20 mouse cellular contexts compared by ENCODE assay signal in genomic region chr11:86936938-86937337, GRCm38 (mm10). TPM values are rescaled to one million over a fixed set of nuclear protein-coding genes. Genes with fewer than 3 reads are reported as not detected.
A peak's percentile ranks its signal among the peaks of the same experiment; 100 is the strongest.
DNase-seq lines count a peak whose midpoint lies in the region; ATAC-seq and TF ChIP-seq lines count a peak whose summit lies in the region.
"Had no signal": no experiment of that assay in that cellular context is flagged by ENCODE, and none has a peak within 500 bp of the region (broad histone marks: within the 10 kb centered on the region; RNA-seq: fewer than 3 reads in every experiment).

No protein-coding gene starts in this region.

- no peaks in the 10 kb centered on the region for H3K79me2 ChIP-seq in MEL (ENCODE audit: control insufficient read depth, insufficient read depth, low read length, poor library complexity)

- no peak overlapping the region for H3K4me2 ChIP-seq in kidney, embryonic 15.5 days
- no peak overlapping the region for H3K4me2 ChIP-seq in embryonic facial prominence, embryonic 15.5 days (replicated peaks)
- H3K4me2 ChIP-seq: forebrain, embryonic 13.5 days; heart, embryonic 11.5 days; hindbrain, embryonic 15.5 days had no signal

- no peak for TF ChIP-seq EP300 in MEL (IDR thresholded peaks at IDR 0.05; ENCODE audit: low read depth in 1 of 2, low read length in 2 of 2)

- DNase-seq in kidney, postnatal 10 days = no peak
- DNase-seq in B cell, adult 2 months = peak; percentile 9 to 10
- peak; percentile 33 for DNase-seq in MEL (ENCODE audit: low read depth, low spot score)
- DNase-seq in left cerebral cortex, adult 9 months (ENCODE audit: low spot score in 2 of 2) = no peak
- no peak for DNase-seq in lung, postnatal 25 days (ENCODE audit: low spot score)
- DNase-seq: adrenal gland, adult 8-10 months; adrenal gland, postnatal 36 days; cerebellum, adult 11-12 months; cerebellum, adult 9-10 months; cerebellum, postnatal 36 days; gastrocnemius, postnatal 36 days; heart, adult 11 months; heart, postnatal 36 days; kidney, adult 2 months had no signal

- 48% methylated on average over 9 of the region's 9 CpGs for WGBS in kidney, embryonic 15.5 days
- 41% methylated on average over 9 of the region's 9 CpGs for WGBS in embryonic facial prominence, embryonic 15.5 days

- no peaks in the 10 kb centered on the region for H3K27me3 ChIP-seq in kidney, embryonic 15.5 days
- no peaks in the 10 kb centered on the region for H3K27me3 ChIP-seq in MEL (ENCODE audit: control insufficient read depth in 1 of 2, insufficient read depth in 2 of 2, low read length in 2 of 2)
- H3K27me3 ChIP-seq in embryonic facial prominence, embryonic 15.5 days = no peaks in the 10 kb centered on the region
- H3K27me3 ChIP-seq: forebrain, embryonic 13.5 days; hindbrain, embryonic 15.5 days had no signal

- ATAC-seq in kidney, embryonic 15.5 days (replicated peaks; ENCODE audit: low FRiP score) = no peak
- ATAC-seq in embryonic facial prominence, embryonic 15.5 days (ENCODE audit: insufficient number of reproducible peaks, low FRiP score, low TSS enrichment, low read depth) = no peak
- ATAC-seq: forebrain, embryonic 13.5 days; intestine, embryonic 16.5 days had no signal

- no peaks in the 10 kb centered on the region for H3K9me3 ChIP-seq in kidney, embryonic 15.5 days (replicated peaks)
- no peaks in the 10 kb centered on the region for H3K9me3 ChIP-seq in MEL (replicated peaks; ENCODE audit: insufficient read depth, low read length)
- H3K9me3 ChIP-seq in embryonic facial prominence, embryonic 15.5 days (replicated peaks) = no peaks in the 10 kb centered on the region
- H3K9me3 ChIP-seq: forebrain, embryonic 13.5 days; hindbrain, embryonic 15.5 days had no signal

- H3K4me3 ChIP-seq in kidney, embryonic 15.5 days (replicated peaks) = no peak overlapping the region
- no peak overlapping the region for H3K4me3 ChIP-seq in MEL (ENCODE audit: control insufficient read depth in 1 of 2, insufficient read depth in 1 of 2, low read depth in 2 of 2, low read length in 2 of 2)
- no peak overlapping the region for H3K4me3 ChIP-seq in embryonic facial prominence, embryonic 15.5 days (replicated peaks)
- H3K4me3 ChIP-seq: forebrain, embryonic 13.5 days; hindbrain, embryonic 15.5 days had no signal

- TF ChIP-seq POLR2A in MEL (IDR thresholded peaks at IDR 0.05; ENCODE audit: control insufficient read depth in 1 of 2, insufficient read depth in 1 of 2, low read depth in 1 of 2, low read length in 2 of 2, poor library complexity in 1 of 2) = no peak

- peaks cover 36% of the 10 kb centered on the region for H3K4me1 ChIP-seq in kidney, embryonic 15.5 days
- H3K4me1 ChIP-seq in MEL (ENCODE audit: control insufficient read depth in 1 of 2, insufficient read depth in 2 of 2, low read length in 2 of 2) = peaks cover 6 to 14% of the 10 kb centered on the region in 2 experiments
- no peaks in the 10 kb centered on the region for H3K4me1 ChIP-seq in embryonic facial prominence, embryonic 15.5 days
- H3K4me1 ChIP-seq: forebrain, embryonic 13.5 days had no signal

- peak overlapping the region; percentile 47 for H3K27ac ChIP-seq in kidney, embryonic 15.5 days
- H3K27ac ChIP-seq in MEL (ENCODE audit: control insufficient read depth, low read depth, low read length) = no peak overlapping the region
- H3K27ac ChIP-seq in embryonic facial prominence, embryonic 15.5 days (replicated peaks) = 0 out of 2 replicates have a peak overlapping the region, but pooled peaks have one; percentile 48
- H3K27ac ChIP-seq: forebrain, embryonic 13.5 days; hindbrain, embryonic 15.5 days had no signal

- no peak overlapping the region for H3K9ac ChIP-seq in kidney, embryonic 15.5 days
- H3K9ac ChIP-seq in MEL (ENCODE audit: control insufficient read depth, low read depth, low read length, poor library complexity, severe bottlenecking) = no peak overlapping the region
- no peak overlapping the region for H3K9ac ChIP-seq in embryonic facial prominence, embryonic 15.5 days
- H3K9ac ChIP-seq: forebrain, embryonic 13.5 days; hindbrain, embryonic 15.5 days had no signal

- H3K36me3 ChIP-seq in kidney, embryonic 15.5 days = peaks cover 16% of the 10 kb centered on the region
- H3K36me3 ChIP-seq in MEL (ENCODE audit: control insufficient read depth in 1 of 2, insufficient read depth in 2 of 2, low read length in 2 of 2) = peaks cover 0 to 8% of the 10 kb centered on the region in 2 experiments; a peak in 2 of 4 replicates
- H3K36me3 ChIP-seq in embryonic facial prominence, embryonic 15.5 days = no peaks in the 10 kb centered on the region; the same call in 1 of the 2 replicates
- H3K36me3 ChIP-seq: hindbrain, embryonic 15.5 days had no signal

- no peak for TF ChIP-seq RAD21 in MEL (IDR thresholded peaks at IDR 0.05; ENCODE audit: low read depth, low read length)

- TF ChIP-seq CTCF in MEL (IDR thresholded peaks at IDR 0.05 in 2 of 3, conservative IDR thresholded peaks at IDR 0.05 in 1 of 3; ENCODE audit: control insufficient read depth in 1 of 3, insufficient read depth in 1 of 3, low read depth in 2 of 3, low read length in 3 of 3, poor library complexity in 1 of 3, severe bottlenecking in 1 of 3) = no peak

TF ChIP-seq in MEL, 35 proteins besides CTCF, POLR2A, EP300 and RAD21:
- TF ChIP-seq GATA1 (IDR thresholded peaks at IDR 0.05; ENCODE audit: low read depth, low read length) = no peak
- TF ChIP-seq POLR2AphosphoS5 (IDR thresholded peaks at IDR 0.05; ENCODE audit: borderline replicate concordance, low read depth, low read length) = no peak
- TF ChIP-seq MAZ (IDR thresholded peaks at IDR 0.05; ENCODE audit: low read depth, low read length) = no peak
- no peak for TF ChIP-seq ZC3H11A (IDR thresholded peaks at IDR 0.05; ENCODE audit: low read depth, low read length)
- TF ChIP-seq SIN3A (IDR thresholded peaks at IDR 0.05; ENCODE audit: low read length) = no peak
- TF ChIP-seq MAX (IDR thresholded peaks at IDR 0.05; ENCODE audit: low read length) = no peak
- no peak for TF ChIP-seq SMC3 (IDR thresholded peaks at IDR 0.05; ENCODE audit: low read depth, low read length)
- TF ChIP-seq BHLHE40 (IDR thresholded peaks at IDR 0.05; ENCODE audit: borderline replicate concordance, low read depth, low read length) = no peak
- no peak for TF ChIP-seq ELF1 (IDR thresholded peaks at IDR 0.05; ENCODE audit: low read depth, low read length)

RNA-seq across cellular contexts. Expression of gene Ypel2, which starts 56.6 kb away (rescaled TPM):
- polyA plus RNA-seq in kidney, embryonic 15.5 days (2015; fragmentation: Nextera tagmentation; extraction: Ambion mirVana) = 10.1 and 10.4 TPM in 2 replicates
- total RNA-seq in MEL (2012; rRNA removed) = 0.23 and 0.33 TPM in 2 replicates
- under 1 TPM in 1 of 2 experiments, not detected in 1; 0.52 TPM for polyA plus RNA-seq in MEL (2012; ENCODE audit: insufficient read depth in 1 of 2, insufficient read length in 2 of 2, low read depth in 1 of 2, low replicate concordance in 2 of 2, missing spikeins in 1 of 2)
- 8.0 and 8.8 TPM in 2 replicates for polyA plus RNA-seq in embryonic facial prominence, embryonic 15.5 days (2015; fragmentation: Nextera tagmentation; extraction: Ambion mirVana)

Comparison
In these comparisons a context has a peak if more than half of its experiments do, and no peak if none do; other contexts are left out.
1. DNase-seq: peak in B cell, adult 2 months (2 of 2) and MEL (single experiment); none in kidney, postnatal 10 days (single experiment), left cerebral cortex, adult 9 months (0 of 2) and lung, postnatal 25 days (single experiment).